Comparison of ENCODE assay signal across 21 mouse cellular contexts in the genomic region with DNA sequence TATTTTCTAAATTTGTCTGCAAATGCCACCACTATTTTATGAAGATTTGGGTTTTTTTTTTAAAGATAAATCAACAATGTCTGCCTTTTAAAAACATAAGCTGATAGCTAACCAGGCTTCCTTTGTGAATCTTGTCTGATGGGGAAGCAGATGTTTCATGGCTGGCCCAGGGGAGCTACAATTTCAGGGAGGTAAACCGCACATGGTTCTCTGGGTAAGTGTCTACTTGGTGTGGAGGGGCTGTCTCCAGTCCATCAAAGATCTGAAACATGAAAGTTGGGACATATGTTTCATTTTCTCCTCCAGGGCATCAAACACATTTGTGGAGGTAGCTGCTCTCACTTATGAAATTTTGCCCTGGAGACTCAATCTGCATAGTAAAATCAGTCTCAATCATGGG. TPM values are rescaled to one million over a fixed set of nuclear protein-coding genes. Genes with fewer than 3 reads are reported as not detected.
DNase-seq lines count a peak whose midpoint lies in the region; ATAC-seq and TF ChIP-seq lines count a peak whose summit lies in the region.
"Had no signal": no experiment of that assay in that cellular context is flagged by ENCODE, and none has a peak within 500 bp of the region (broad histone marks: within the 10 kb centered on the region; RNA-seq: fewer than 3 reads in every experiment).

No protein-coding gene starts in this region.

- H3K27ac ChIP-seq in forebrain, embryonic 14.5 days (ENCODE audit: low read depth, low read length), result no peak overlapping the region
- H3K27ac ChIP-seq in forebrain, embryonic 15.5 days (replicated peaks), result no peak overlapping the region
- no peak overlapping the region; the same call in 1 of the 2 replicates for H3K27ac ChIP-seq in hindbrain, embryonic 13.5 days
- H3K27ac ChIP-seq in hindbrain, postnatal 0 days, result no peak overlapping the region
- H3K27ac ChIP-seq in neural tube, embryonic 13.5 days (replicated peaks), result peak overlapping the region; percentile 42; the same call in 1 of the 2 replicates
- H3K27ac ChIP-seq in liver, postnatal 0 days (ENCODE audit: low read depth), result no peak overlapping the region
- H3K27ac ChIP-seq: embryonic facial prominence, embryonic 15.5 days; forebrain, embryonic 10.5 days; gastrocnemius, adult 2 months; hindbrain, embryonic 15.5 days had no signal

- no peak for ATAC-seq in forebrain, embryonic 14.5 days
- no peak for ATAC-seq in forebrain, embryonic 15.5 days (replicated peaks)
- ATAC-seq in hindbrain, embryonic 13.5 days (ENCODE audit: low FRiP score), result peak; percentile 69; the same call in 1 of the 2 replicates
- no peak for ATAC-seq in hindbrain, postnatal 0 days
- ATAC-seq in neural tube, embryonic 13.5 days (ENCODE audit: low read depth), result peak; percentile 86
- ATAC-seq in liver, postnatal 0 days, result no peak

- peak; percentile 5 for DNase-seq in forebrain, embryonic 14.5 days (ENCODE audit: low spot score)
- no peak for DNase-seq in hindbrain, postnatal 0 days (ENCODE audit: low spot score)
- peak; percentile 50 for DNase-seq in brain, embryonic 14.5 days (ENCODE audit: low read depth)
- no peak for DNase-seq in liver, postnatal 0 days
- DNase-seq: adrenal gland, postnatal 10 days; cerebellum, adult 18-20 months; cerebellum, adult 9-11 months; cerebellum, postnatal 36 days; embryo, embryonic 11 days; gastrocnemius, adult 2 months; gastrocnemius, postnatal 25 days had no signal

- TF ChIP-seq POLR2A in brain, embryonic 14.5 days (IDR thresholded peaks at IDR 0.05; ENCODE audit: borderline replicate concordance, extremely low read depth, insufficient read depth, insufficient read length, poor library complexity, severe bottlenecking), result no peak

- no peaks in the 10 kb centered on the region for H3K36me3 ChIP-seq in forebrain, embryonic 14.5 days (ENCODE audit: control insufficient read depth, insufficient read depth, low read length)
- no peaks in the 10 kb centered on the region for H3K36me3 ChIP-seq in forebrain, embryonic 15.5 days
- H3K36me3 ChIP-seq in hindbrain, embryonic 13.5 days, result no peaks in the 10 kb centered on the region
- no peaks in the 10 kb centered on the region for H3K36me3 ChIP-seq in hindbrain, postnatal 0 days (ENCODE audit: insufficient read depth, low read length)
- H3K36me3 ChIP-seq in neural tube, embryonic 13.5 days, result no peaks in the 10 kb centered on the region
- no peaks in the 10 kb centered on the region for H3K36me3 ChIP-seq in liver, postnatal 0 days (replicated peaks; ENCODE audit: insufficient read depth, low read length)
- H3K36me3 ChIP-seq: embryonic facial prominence, embryonic 15.5 days; forebrain, embryonic 10.5 days; heart, embryonic 12.5 days; hindbrain, embryonic 15.5 days had no signal

- H3K4me3 ChIP-seq in forebrain, embryonic 14.5 days (ENCODE audit: low read depth, low read length), result no peak overlapping the region
- no peak overlapping the region for H3K4me3 ChIP-seq in forebrain, embryonic 15.5 days
- no peak overlapping the region for H3K4me3 ChIP-seq in hindbrain, embryonic 13.5 days
- H3K4me3 ChIP-seq in hindbrain, postnatal 0 days (ENCODE audit: low read length), result no peak overlapping the region
- no peak overlapping the region for H3K4me3 ChIP-seq in neural tube, embryonic 13.5 days
- H3K4me3 ChIP-seq in liver, postnatal 0 days (ENCODE audit: low read depth, low read length), result no peak overlapping the region
- H3K4me3 ChIP-seq: embryonic facial prominence, embryonic 15.5 days; erythroblast, embryonic 14.5 days; forebrain, embryonic 10.5 days; gastrocnemius, adult 2 months; heart, embryonic 12.5 days; hindbrain, embryonic 15.5 days had no signal

- no peak for TF ChIP-seq EP300 in liver, postnatal 0 days (IDR thresholded peaks at IDR 0.05; ENCODE audit: low read depth)

- H3K27me3 ChIP-seq in forebrain, embryonic 14.5 days (replicated peaks; ENCODE audit: control insufficient read depth, insufficient read depth, low read length), result no peaks in the 10 kb centered on the region
- H3K27me3 ChIP-seq in forebrain, embryonic 15.5 days, result no peaks in the 10 kb centered on the region
- H3K27me3 ChIP-seq in hindbrain, embryonic 13.5 days, result no peaks in the 10 kb centered on the region
- no peaks in the 10 kb centered on the region for H3K27me3 ChIP-seq in hindbrain, postnatal 0 days (ENCODE audit: insufficient read depth, low read length)
- no peaks in the 10 kb centered on the region for H3K27me3 ChIP-seq in neural tube, embryonic 13.5 days
- H3K27me3 ChIP-seq in liver, postnatal 0 days (ENCODE audit: insufficient read depth, low read length), result no peaks in the 10 kb centered on the region
- H3K27me3 ChIP-seq: embryonic facial prominence, embryonic 15.5 days; heart, embryonic 12.5 days; hindbrain, embryonic 15.5 days had no signal

- H3K4me2 ChIP-seq in forebrain, embryonic 14.5 days (ENCODE audit: low read length), result no peak overlapping the region
- no peak overlapping the region for H3K4me2 ChIP-seq in forebrain, embryonic 15.5 days (replicated peaks)
- H3K4me2 ChIP-seq in hindbrain, embryonic 13.5 days, result no peak overlapping the region
- H3K4me2 ChIP-seq in hindbrain, postnatal 0 days (ENCODE audit: low read depth, low read length), result no peak overlapping the region
- no peak overlapping the region for H3K4me2 ChIP-seq in neural tube, embryonic 13.5 days
- no peak overlapping the region for H3K4me2 ChIP-seq in liver, postnatal 0 days (ENCODE audit: low read depth, low read length)
- H3K4me2 ChIP-seq: embryonic facial prominence, embryonic 15.5 days; heart, embryonic 12.5 days; hindbrain, embryonic 15.5 days had no signal

- WGBS in forebrain, embryonic 14.5 days, result 85% methylated on average over 1 of the region's 1 CpGs
- WGBS in forebrain, embryonic 15.5 days, result 90% methylated on average over 1 of the region's 1 CpGs
- WGBS in hindbrain, embryonic 13.5 days, result 26% methylated on average over 1 of the region's 1 CpGs
- 68% methylated on average over 1 of the region's 1 CpGs for WGBS in hindbrain, postnatal 0 days
- WGBS in neural tube, embryonic 13.5 days, result 26% methylated on average over 1 of the region's 1 CpGs
- 87% methylated on average over 1 of the region's 1 CpGs for WGBS in liver, postnatal 0 days (ENCODE audit: insufficient replicate concordance)

- TF ChIP-seq CTCF in hindbrain, postnatal 0 days (IDR thresholded peaks at IDR 0.05; ENCODE audit: low read depth), result no peak
- no peak for TF ChIP-seq CTCF in brain, embryonic 14.5 days (IDR thresholded peaks at IDR 0.05; ENCODE audit: borderline replicate concordance, extremely low read depth, insufficient read depth, insufficient read length)
- TF ChIP-seq CTCF in liver, postnatal 0 days (IDR thresholded peaks at IDR 0.05; ENCODE audit: low read depth), result no peak

- H3K9me3 ChIP-seq in forebrain, embryonic 14.5 days (replicated peaks; ENCODE audit: control insufficient read depth, low read length), result no peaks in the 10 kb centered on the region
- no peaks in the 10 kb centered on the region for H3K9me3 ChIP-seq in forebrain, embryonic 15.5 days
- no peaks in the 10 kb centered on the region for H3K9me3 ChIP-seq in hindbrain, embryonic 13.5 days
- no peaks in the 10 kb centered on the region for H3K9me3 ChIP-seq in hindbrain, postnatal 0 days (ENCODE audit: low read length)
- H3K9me3 ChIP-seq in neural tube, embryonic 13.5 days, result no peaks in the 10 kb centered on the region
- H3K9me3 ChIP-seq in liver, postnatal 0 days (ENCODE audit: low read length), result no peaks in the 10 kb centered on the region
- H3K9me3 ChIP-seq: embryonic facial prominence, embryonic 15.5 days; forebrain, embryonic 10.5 days; heart, embryonic 12.5 days; hindbrain, embryonic 15.5 days had no signal

- H3K4me1 ChIP-seq in forebrain, embryonic 14.5 days (ENCODE audit: control insufficient read depth, insufficient read depth, low read length), result no peaks in the 10 kb centered on the region
- H3K4me1 ChIP-seq in forebrain, embryonic 15.5 days, result no peaks in the 10 kb centered on the region
- no peaks in the 10 kb centered on the region for H3K4me1 ChIP-seq in hindbrain, embryonic 13.5 days (replicated peaks)
- H3K4me1 ChIP-seq in hindbrain, postnatal 0 days (ENCODE audit: insufficient read depth, low read length), result no peaks in the 10 kb centered on the region
- peaks cover 8% of the 10 kb centered on the region; the same call in 1 of the 2 replicates for H3K4me1 ChIP-seq in neural tube, embryonic 13.5 days (replicated peaks)
- no peaks in the 10 kb centered on the region for H3K4me1 ChIP-seq in liver, postnatal 0 days (ENCODE audit: insufficient read depth)
- H3K4me1 ChIP-seq: embryonic facial prominence, embryonic 15.5 days; forebrain, embryonic 10.5 days; heart, embryonic 12.5 days; hindbrain, embryonic 15.5 days had no signal

- H3K9ac ChIP-seq in forebrain, embryonic 14.5 days (ENCODE audit: low read length), result no peak overlapping the region
- H3K9ac ChIP-seq in forebrain, embryonic 15.5 days (replicated peaks), result no peak overlapping the region
- H3K9ac ChIP-seq in hindbrain, embryonic 13.5 days, result no peak overlapping the region
- H3K9ac ChIP-seq in hindbrain, postnatal 0 days (replicated peaks; ENCODE audit: low read length), result no peak overlapping the region
- no peak overlapping the region for H3K9ac ChIP-seq in neural tube, embryonic 13.5 days
- H3K9ac ChIP-seq in liver, postnatal 0 days (replicated peaks), result no peak overlapping the region
- H3K9ac ChIP-seq: embryonic facial prominence, embryonic 15.5 days; heart, embryonic 12.5 days; hindbrain, embryonic 15.5 days had no signal

RNA-seq across cellular contexts. Expression of gene Thsd7a, which starts 55.5 kb away (rescaled TPM):
- polyA plus RNA-seq in forebrain, embryonic 14.5 days (2014; fragmentation: Nextera tagmentation; extraction: Ambion mirVana), result 8.0 and 11.0 TPM in 2 replicates
- 13.4 and 13.8 TPM in 2 replicates for polyA plus RNA-seq in forebrain, embryonic 15.5 days (2015; fragmentation: Nextera tagmentation; extraction: Ambion mirVana)
- 55.1 and 61.7 TPM in 2 replicates for polyA plus RNA-seq in hindbrain, embryonic 13.5 days (2015; fragmentation: Nextera tagmentation; extraction: Ambion mirVana)
- total RNA-seq in hindbrain, postnatal 0 days (2014; rRNA removed), result 20.8 and 21.2 TPM in 2 replicates
- polyA plus RNA-seq in hindbrain, postnatal 0 days (2015; fragmentation: Nextera tagmentation; extraction: Ambion mirVana), result 16.3 and 16.5 TPM in 2 replicates
- polyA plus RNA-seq in brain, embryonic 14.5 days (2012; rRNA removed), result 11.7 and 25.8 TPM in 2 replicates
- 57.9 and 60.5 TPM in 2 replicates for polyA plus RNA-seq in neural tube, embryonic 13.5 days (2015; fragmentation: Nextera tagmentation; extraction: Ambion mirVana)
- 0.24 and 0.33 TPM in 2 replicates for polyA plus RNA-seq in liver, postnatal 0 days (2015; fragmentation: Nextera tagmentation; extraction: Ambion mirVana)
- total RNA-seq: granulocyte monocyte progenitor cell, adult 5-6 weeks; MEL had no signal
- polyA plus RNA-seq: erythroblast, embryonic 14.5 days had no signal

Comparison
In these comparisons a context has a peak if more than half of its experiments do, and no peak if none do; other contexts are left out.
1. ATAC-seq: peak in hindbrain, embryonic 13.5 days (single experiment) and neural tube, embryonic 13.5 days (single experiment); none in forebrain, embryonic 14.5 days (single experiment), forebrain, embryonic 15.5 days (single experiment), hindbrain, postnatal 0 days (single experiment) and liver, postnatal 0 days (single experiment).
2. DNase-seq: peak in forebrain, embryonic 14.5 days (single experiment) and brain, embryonic 14.5 days (single experiment); none in hindbrain, postnatal 0 days (single experiment) and liver, postnatal 0 days (single experiment).